Mouse (Mus musculus): ENCODE data around the gene Trim50.

DNA sequence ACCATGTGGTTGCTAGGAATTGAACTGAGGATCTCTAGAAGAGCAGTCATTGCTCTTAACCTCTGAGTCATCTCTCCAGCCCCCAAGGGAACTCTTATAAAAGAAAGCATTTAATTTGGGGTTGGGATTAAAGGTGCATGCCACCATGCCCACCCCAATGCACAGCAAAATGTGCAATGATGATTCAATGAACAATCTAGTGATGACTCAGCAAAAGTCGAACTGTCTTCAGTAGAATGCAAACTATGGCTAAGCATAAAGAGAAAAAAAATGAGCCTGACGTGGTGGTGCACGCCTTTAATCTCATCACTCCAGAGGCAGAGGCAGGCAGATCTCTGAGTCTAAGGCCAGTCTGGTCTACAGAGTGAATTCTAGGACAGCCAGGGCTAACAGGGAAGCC, 9.5 kb downstream of the Trim50 start:
- TF ChIP-seq ZC3H11A (IDR thresholded peaks at IDR 0.05; ENCODE audit: low read depth, low read length) = no peak
- TF ChIP-seq RAD21 (IDR thresholded peaks at IDR 0.05; ENCODE audit: low read depth, low read length) = no peak
- no peak for TF ChIP-seq MYC (IDR thresholded peaks at IDR 0.05; ENCODE audit: low read depth, low read length)
- no peak for TF ChIP-seq UBTF (IDR thresholded peaks at IDR 0.05; ENCODE audit: low read depth, low read length)
- TF ChIP-seq CTCF (conservative IDR thresholded peaks at IDR 0.05 in 1 of 2, IDR thresholded peaks at IDR 0.05 in 1 of 2; ENCODE audit: low read depth in 2 of 2, low read length in 2 of 2) = no peak
- no peak for TF ChIP-seq EP300 (IDR thresholded peaks at IDR 0.05; ENCODE audit: low read length)
- TF ChIP-seq JUND (conservative IDR thresholded peaks at IDR 0.05; ENCODE audit: low read depth, low read length) = no peak
- no peak for TF ChIP-seq USF2 (conservative IDR thresholded peaks at IDR 0.05; ENCODE audit: low read depth, low read length)
- TF ChIP-seq PAX5 (IDR thresholded peaks at IDR 0.05; ENCODE audit: low read length) = no peak

Data from CH12.LX (cell line).